Mouse (Mus musculus) thymus, adult 2 months (tissue): ENCODE measurements at regions not wholly inside any gene's neighbourhood (a gene's known extent, or its start where the extent isn't known, plus 50 kb on each side); places are given as distances from the start of the nearest gene placed in this dataset.

Experiments
- DNase-seq: peaks from one replicate; pipeline ENCODE4 v3.0.0; 2021
- H3K27ac ChIP-seq: fragments of 200-500 bp; 2 replicates; pipeline ENCODE4 v1.5.1; 2012; ENCODE audit warnings: low read length, control low read depth; ENCODE audit not compliant: control insufficient read depth, insufficient read depth
- H3K27me3 ChIP-seq: fragments of 200-500 bp; 2 replicates; pipeline ENCODE4 v1.6.1; 2012; ENCODE audit warnings: mild to moderate bottlenecking, low read length, moderate library complexity, mixed read lengths; ENCODE audit not compliant: control insufficient read depth, insufficient read depth
- H3K36me3 ChIP-seq: fragments of 200-500 bp; 2 replicates; pipeline ENCODE4 v1.6.1; 2012; ENCODE audit warnings: mild to moderate bottlenecking, low read length, moderate library complexity; ENCODE audit not compliant: control insufficient read depth, insufficient read depth
- H3K4me1 ChIP-seq: fragments of 200-500 bp; replicated peaks from 2 replicates; pipeline ENCODE4 v1.6.1; 2012; ENCODE audit warnings: low read length; ENCODE audit not compliant: control insufficient read depth, insufficient read depth
- H3K4me3 ChIP-seq: fragments of 200-500 bp; 2 replicates; pipeline ENCODE4 v1.5.1; 2012; ENCODE audit warnings: mild to moderate bottlenecking, low read length, control low read depth, moderate library complexity; ENCODE audit not compliant: control insufficient read depth, insufficient read depth
- CTCF ChIP-seq: fragments of 200-500 bp; IDR thresholded peaks from 2 replicates; pipeline ENCODE4 v1.5.1; 2012; ENCODE audit warnings: mild to moderate bottlenecking, control low read depth, low read length, moderate library complexity, borderline replicate concordance; ENCODE audit not compliant: control insufficient read depth, poor library complexity, insufficient read depth; ENCODE audit errors: extremely low read depth
- POLR2A ChIP-seq: fragments of 200-500 bp; IDR thresholded peaks from 2 replicates; pipeline ENCODE4 v1.6.1; 2012; ENCODE audit warnings: mild to moderate bottlenecking, low read length, control low read depth, moderate library complexity; ENCODE audit not compliant: control insufficient read depth, poor library complexity, insufficient read depth; ENCODE audit errors: extremely low read depth
- WGBS: fragments of 180-500 bp; shearing (Covaris S2); methylation state at CpG from one replicate; pipeline ENCODE4 v1.1.7; 2018; 5-methylcytosine and 5-hydroxymethylcytosine counted together

DNA sequence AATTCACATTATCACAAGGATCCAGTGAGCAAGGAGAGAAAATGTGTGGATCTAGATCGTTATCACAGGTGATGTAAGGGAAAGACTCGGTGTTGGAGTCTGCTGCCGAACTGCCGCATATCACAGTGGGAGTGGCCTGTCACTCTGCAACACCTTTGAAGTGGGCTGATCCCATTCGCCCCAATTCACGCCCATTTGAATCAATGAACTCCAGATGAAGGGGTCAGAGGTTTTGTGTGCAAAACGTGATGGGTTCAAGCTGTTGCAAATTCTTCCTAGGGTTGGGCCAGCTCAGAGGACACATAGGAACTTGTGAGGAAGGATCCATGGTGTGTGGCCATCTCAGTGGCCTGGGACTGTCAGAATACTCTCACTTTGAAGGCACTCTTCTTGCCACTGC, 139.9 kb upstream of the Ccnd2 start:
- no peak for TF ChIP-seq POLR2A
- TF ChIP-seq CTCF: no peak
- H3K36me3 ChIP-seq: no peaks in the 10 kb centered on the region
- 86% methylated on average over 7 of the region's 7 CpGs for WGBS
- no peaks in the 10 kb centered on the region for H3K27me3 ChIP-seq
- DNase-seq: no peak
- no peak overlapping the region for H3K27ac ChIP-seq
- H3K4me1 ChIP-seq: no peaks in the 10 kb centered on the region
- H3K4me3 ChIP-seq: no peak overlapping the region

DNA sequence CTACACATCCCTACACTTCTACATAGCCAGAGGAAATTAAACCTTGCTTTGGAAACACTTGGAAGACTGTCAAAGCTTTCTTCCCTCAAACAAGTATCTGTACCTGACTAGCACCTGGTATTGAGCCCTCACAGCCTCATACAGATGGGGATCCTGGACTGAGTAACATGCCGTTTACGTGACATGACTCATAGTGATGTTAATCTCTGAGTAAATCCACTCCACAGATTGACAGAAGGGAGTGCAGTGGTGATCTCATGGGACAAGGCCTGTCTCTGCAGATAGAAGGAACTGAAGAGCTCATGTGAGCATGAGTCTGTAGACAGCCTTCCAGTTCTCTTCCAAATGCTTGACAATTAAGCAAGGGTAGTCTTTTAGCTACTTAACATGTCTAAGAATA, 141.8 kb upstream of the Ccnd2 start:
- no peak for DNase-seq
- 90% methylated on average over 2 of the region's 2 CpGs for WGBS
- H3K4me1 ChIP-seq: no peaks in the 10 kb centered on the region

DNA sequence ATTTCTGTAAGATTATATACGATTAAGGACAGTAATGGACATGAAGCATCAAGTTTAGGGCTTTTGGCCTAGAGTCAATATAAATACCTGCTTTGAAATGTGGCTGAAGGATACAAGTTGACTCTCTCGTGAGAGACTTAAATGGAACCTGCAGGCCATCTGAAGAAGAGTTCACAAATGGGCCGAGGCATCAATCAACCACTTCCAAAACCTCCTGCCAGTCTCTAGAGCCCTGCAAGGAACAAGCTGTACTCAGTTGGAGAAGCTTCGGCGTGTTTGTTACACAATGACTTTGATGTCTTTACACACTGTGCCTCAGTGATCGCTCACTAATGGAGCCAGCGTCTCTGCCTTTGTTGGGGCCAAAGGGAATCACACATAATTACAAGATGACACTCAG, 146.1 kb upstream of the Ccnd2 start:
- 93% methylated on average over 7 of the region's 7 CpGs for WGBS
- DNase-seq: no peak
- Histone ChIP-seq H3K27ac (no peak overlapping the region), H3K4me3 (no peak overlapping the region), H3K4me1 (no peaks in the 10 kb centered on the region), H3K27me3 (no peaks in the 10 kb centered on the region), H3K36me3 (no peaks in the 10 kb centered on the region)
- TF ChIP-seq CTCF (no peak), POLR2A (no peak)

More for the DNA sequence above, 141.8 kb upstream of the Ccnd2 start:
- Histone ChIP-seq H3K36me3 (no peaks in the 10 kb centered on the region), H3K27me3 (no peaks in the 10 kb centered on the region), H3K27ac (no peak overlapping the region), H3K4me3 (no peak overlapping the region)
- TF ChIP-seq POLR2A: no peak
- TF ChIP-seq CTCF: no peak

DNA sequence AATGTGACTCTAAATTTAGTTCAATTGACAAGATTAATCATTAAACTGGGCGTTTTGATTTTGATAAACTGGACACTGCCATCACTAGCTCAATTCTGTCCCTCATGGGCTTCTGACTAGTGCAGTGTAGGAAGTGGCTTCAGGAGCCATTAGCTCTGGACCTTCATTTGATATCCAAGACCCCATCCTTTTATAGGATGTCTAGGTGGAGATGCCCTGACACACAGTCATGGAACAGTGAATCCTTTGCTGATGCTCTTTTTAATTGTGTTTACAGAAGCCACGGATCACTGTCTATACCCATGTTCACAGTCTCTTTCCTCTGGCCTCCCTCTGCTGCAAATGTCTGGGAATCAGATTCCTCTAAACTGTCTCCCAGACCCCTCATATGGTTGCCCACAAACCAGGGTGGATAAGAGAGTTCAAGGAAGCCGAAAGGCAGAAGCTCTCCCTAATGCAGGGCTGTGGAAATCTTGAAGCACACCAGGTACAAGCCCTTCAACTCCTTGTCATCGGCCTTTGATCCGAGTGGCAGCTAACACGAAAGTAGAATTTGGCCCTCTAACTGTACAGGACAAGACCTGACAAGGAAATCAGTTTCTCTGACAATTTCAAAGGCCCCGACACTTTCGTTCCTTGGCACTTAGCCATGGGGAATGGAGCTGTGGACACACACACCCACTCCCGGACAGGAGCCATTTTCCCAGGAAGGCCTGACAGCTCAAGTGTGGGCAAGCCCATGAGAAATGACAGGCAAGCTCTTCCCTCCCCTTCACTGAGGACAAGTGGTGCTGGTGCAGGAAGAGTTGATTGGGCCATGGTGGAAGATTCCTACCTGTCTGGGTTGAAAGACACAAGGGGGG, 135.2 kb upstream of the Parp11 start:
- H3K4me1 ChIP-seq: peaks cover 5% of the 10 kb centered on the region
- no peak overlapping the region for H3K4me3 ChIP-seq
- no peak for DNase-seq
- H3K27ac ChIP-seq: no peak overlapping the region
- WGBS: 92% methylated on average over 9 of the region's 9 CpGs
- no peaks in the 10 kb centered on the region for H3K27me3 ChIP-seq
- H3K36me3 ChIP-seq: no peaks in the 10 kb centered on the region
- TF ChIP-seq CTCF (no peak), POLR2A (no peak)

DNA sequence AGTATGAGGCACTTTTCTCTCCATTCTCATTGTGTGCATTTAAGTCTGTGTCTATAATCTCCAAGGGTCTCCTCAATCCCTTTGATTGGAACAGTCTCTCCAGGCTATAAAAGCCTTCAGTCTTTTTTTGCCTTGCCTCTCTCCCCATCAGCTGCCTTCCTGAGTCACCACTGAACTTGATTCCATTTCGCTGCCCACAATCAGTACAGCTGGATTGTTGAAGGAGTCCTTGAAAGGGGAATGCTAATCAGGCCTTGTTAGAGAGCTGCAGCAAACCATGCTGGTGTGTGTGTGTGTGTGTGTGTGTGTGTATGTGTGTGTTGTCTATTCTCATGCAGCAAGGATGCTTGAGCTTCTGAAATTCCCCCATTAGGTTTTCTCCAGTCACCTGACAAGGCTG, 129.3 kb upstream of the Parp11 start:
- WGBS: 84% methylated on average over 1 of the region's 1 CpGs
- H3K36me3 ChIP-seq: no peaks in the 10 kb centered on the region
- TF ChIP-seq POLR2A (no peak), CTCF (no peak)
- no peaks in the 10 kb centered on the region for H3K27me3 ChIP-seq
- DNase-seq: no peak
- no peaks in the 10 kb centered on the region for H3K4me1 ChIP-seq
- no peak overlapping the region for H3K27ac ChIP-seq
- no peak overlapping the region for H3K4me3 ChIP-seq

DNA sequence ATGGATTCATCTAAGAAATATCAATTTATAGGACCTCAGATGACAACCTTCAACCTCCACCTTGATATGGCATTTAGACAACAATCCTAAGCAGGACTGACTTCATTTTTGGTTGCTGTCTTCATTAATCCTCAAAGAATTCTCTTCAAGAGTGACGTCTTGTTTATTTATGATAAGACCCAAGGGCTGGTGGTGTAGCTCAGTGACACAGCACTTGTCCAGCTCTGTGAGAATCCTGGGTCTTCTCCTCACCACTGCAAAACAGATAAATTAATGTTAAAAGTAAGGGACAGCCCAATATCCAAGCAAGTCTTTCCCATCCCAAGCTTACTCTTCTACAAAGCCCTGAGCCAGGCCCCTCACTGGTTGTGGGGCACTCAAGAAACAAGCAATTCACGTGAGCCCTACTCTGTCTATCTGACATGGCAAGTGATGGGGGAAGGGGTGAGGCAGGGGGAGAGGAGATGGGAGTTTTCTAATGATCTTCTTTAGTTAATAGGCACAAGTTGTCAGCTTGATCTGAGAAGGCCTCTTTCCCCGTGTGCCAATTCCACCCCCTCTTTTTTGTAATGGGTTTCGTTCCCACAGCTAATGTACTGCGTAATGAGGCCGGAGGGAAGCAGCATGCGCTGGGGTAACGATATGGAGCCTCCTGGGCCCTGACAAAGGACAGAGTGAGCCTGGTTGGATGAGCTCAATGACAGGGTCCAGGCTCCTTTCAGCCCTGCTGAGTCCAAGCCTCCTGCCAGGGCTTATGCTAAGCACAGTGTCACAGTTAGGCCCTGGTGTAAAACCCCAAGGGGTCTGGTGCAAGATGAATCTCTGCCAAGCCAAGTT, 127.7 kb upstream of the Parp11 start:
- Histone ChIP-seq H3K36me3 (no peaks in the 10 kb centered on the region), H3K4me3 (no peak overlapping the region), H3K4me1 (no peaks in the 10 kb centered on the region), H3K27ac (no peak overlapping the region), H3K27me3 (no peaks in the 10 kb centered on the region)
- 94% methylated on average over 8 of the region's 8 CpGs for WGBS
- DNase-seq: no peak
- TF ChIP-seq CTCF (no peak), POLR2A (no peak)
